Mouse (Mus musculus) limb, embryonic 14.5 days (tissue): ENCODE data around the gene Ccdc12. TPM values are rescaled to one million over a fixed set of nuclear protein-coding genes. Genes with fewer than 3 reads are reported as not detected.

Source experiments
- ATAC-seq: fragments of 200-750 bp; cut with Nextera tagmentation; 2 replicates; pipeline ENCODE4 v1.8.0; 2017; ENCODE audit warnings: low read depth, moderate number of reproducible peaks, moderate TSS enrichment; ENCODE audit not compliant: low FRiP score
- DNase-seq: peaks from one replicate; pipeline ENCODE4 v3.0.0-alpha.2; 2015; ENCODE audit warnings: low spot score
- H3K27ac ChIP-seq: fragments of 300-500 bp; sonication (generic); replicated peaks from 2 replicates; pipeline ENCODE4 v1.5.1; 2014; ENCODE audit warnings: low read depth, mild to moderate bottlenecking, low read length, moderate library complexity, mixed read lengths
- H3K27me3 ChIP-seq: fragments of 300-500 bp; sonication (generic); 2 replicates; pipeline ENCODE4 v1.6.1; 2014; ENCODE audit warnings: low read length, mixed read lengths; ENCODE audit not compliant: control insufficient read depth, insufficient read depth
- H3K36me3 ChIP-seq: fragments of 300-500 bp; sonication (generic); 2 replicates; pipeline ENCODE4 v1.6.1; 2014; ENCODE audit warnings: mild to moderate bottlenecking, low read length, moderate library complexity, mixed read lengths; ENCODE audit not compliant: control insufficient read depth, insufficient read depth
- H3K4me1 ChIP-seq: fragments of 300-500 bp; sonication (generic); 2 replicates; pipeline ENCODE4 v1.6.1; 2014; ENCODE audit warnings: antibody characterized with exemption, low read length, mixed read lengths; ENCODE audit not compliant: control insufficient read depth, insufficient read depth
- H3K4me2 ChIP-seq: fragments of 300-500 bp; sonication (generic); replicated peaks from 2 replicates; pipeline ENCODE4 v1.6.1; 2014; ENCODE audit warnings: low read depth, mild to moderate bottlenecking, low read length, moderate library complexity; ENCODE audit not compliant: severe bottlenecking
- H3K4me3 ChIP-seq: fragments of 300-500 bp; sonication (generic); replicated peaks from 2 replicates; pipeline ENCODE4 v1.5.1; 2014; ENCODE audit warnings: low read length
- H3K9ac ChIP-seq: fragments of 300-500 bp; sonication (generic); 2 replicates; pipeline ENCODE4 v1.6.1; 2014; ENCODE audit warnings: mild to moderate bottlenecking, low read depth, low read length, moderate library complexity; ENCODE audit not compliant: severe bottlenecking
- H3K9me3 ChIP-seq: fragments of 300-500 bp; sonication (generic); 2 replicates; pipeline ENCODE4 v1.6.1; 2016; ENCODE audit warnings: low read length; ENCODE audit not compliant: control insufficient read depth
- POLR2A ChIP-seq: fragments of 200-500 bp; IDR thresholded peaks from 2 replicates; pipeline ENCODE4 v1.8.0; 2012; ENCODE audit warnings: inconsistent platforms, mild to moderate bottlenecking, moderate library complexity, borderline replicate concordance; ENCODE audit not compliant: insufficient read depth, insufficient read length; ENCODE audit errors: extremely low read depth
- WGBS: fragments of 180-500 bp; shearing (Covaris S2); extraction: QIAGEN DNeasy Blood & Tissue Kit; methylation state at CpG from one replicate; pipeline ENCODE4 v1.1.7; 2014; 5-methylcytosine and 5-hydroxymethylcytosine counted together
- polyA plus RNA-seq, 2 experiments: library from polyadenylated mRNA; depleted of rRNA in 1 of 2; stranded (reverse) in 1 of 2; unstranded in 1 of 2; fragments of >200 nt; fragmentation: Nextera tagmentation in 1 of 2; extraction: Ambion mirVana in 1 of 2; gene quantifications; 2 replicates each; pipeline versions ENCODE4 v1.2.1 to v1.2.3; 2012 to 2014

The Ccdc12 gene
- polyA plus RNA-seq, 2 experiments = 83.8 to 102 TPM

- H3K9me3 ChIP-seq = no peaks in the 10 kb centered on the region
- peak within 1 kb of the TSS; percentile 94 for H3K27ac ChIP-seq
- no peak for ATAC-seq
- peak within 1 kb of the TSS; percentile 94 for H3K9ac ChIP-seq
- no peak for TF ChIP-seq POLR2A
- no peaks in the 10 kb centered on the region for H3K27me3 ChIP-seq
- H3K4me2 ChIP-seq = peak within 1 kb of the TSS; percentile 74
- 1% methylated on average over 17 of the region's 17 CpGs for WGBS
- H3K36me3 ChIP-seq = peaks cover 17% of the 10 kb centered on the region
- no peak for DNase-seq
- peaks cover 38% of the 10 kb centered on the region for H3K4me1 ChIP-seq
- peak within 1 kb of the TSS; percentile 81 for H3K4me3 ChIP-seq
Measured at GRCm38 (mm10) chr9:110741711-110742294, 85.5 kb downstream of the Ccdc12 start, which contains the start of gene Myl3. TSS of gene Myl3 (plus strand) at chr9:110741861.

- under 1% methylated on average over 42 of the region's 71 CpGs for WGBS
- no peak for TF ChIP-seq POLR2A
- Histone ChIP-seq H3K9ac (peak overlapping the region; percentile 94), H3K4me1 (peaks cover 38% of the 10 kb centered on the region), H3K36me3 (peaks cover 17% of the 10 kb centered on the region), H3K27me3 (no peaks in the 10 kb centered on the region), H3K4me3 (peak overlapping the region; percentile 81), H3K9me3 (no peaks in the 10 kb centered on the region), H3K27ac (peak overlapping the region; percentile 94), H3K4me2 (peak overlapping the region; percentile 74)
- DNase-seq = peak; percentile 70
- ATAC-seq = peak; percentile 86
Measured at GRCm38 (mm10) chr9:110742295-110742950, 86.1 kb downstream of the Ccdc12 start.

GRCm38 (mm10) chr9:110742951-110743455 is 86.7 kb downstream of the Ccdc12 start:
- DNase-seq (no peak), ATAC-seq (peak; percentile 7; the same call in 1 of the 2 replicates)
- Histone ChIP-seq H3K27me3 (no peaks in the 10 kb centered on the region), H3K27ac (peak overlapping the region; percentile 94), H3K9me3 (no peaks in the 10 kb centered on the region), H3K9ac (peak overlapping the region; percentile 94), H3K4me2 (peak overlapping the region; percentile 74), H3K36me3 (peaks cover 17% of the 10 kb centered on the region), H3K4me3 (peak overlapping the region; percentile 81), H3K4me1 (peaks cover 39% of the 10 kb centered on the region)
- TF ChIP-seq POLR2A = 0 out of 2 replicates have a peak, but pooled peaks have one; percentile 33
- 4% methylated on average over 39 of the region's 49 CpGs for WGBS

- no peak for TF ChIP-seq POLR2A
- Histone ChIP-seq H3K4me3 (peak overlapping the region; percentile 81), H3K9ac (peak overlapping the region; percentile 94), H3K4me2 (peak overlapping the region; percentile 74), H3K4me1 (peaks cover 39% of the 10 kb centered on the region), H3K36me3 (peaks cover 11% of the 10 kb centered on the region), H3K9me3 (no peaks in the 10 kb centered on the region), H3K27ac (peak overlapping the region; percentile 94), H3K27me3 (no peaks in the 10 kb centered on the region)
- ATAC-seq (peak; percentile 23), DNase-seq (no peak)
- WGBS = 3% methylated on average over 36 of the region's 63 CpGs
Measured at GRCm38 (mm10) chr9:110743456-110744323, 87.4 kb downstream of the Ccdc12 start.

- no peak overlapping the region for H3K9ac ChIP-seq
- ATAC-seq (no peak), DNase-seq (no peak)
- no peak for TF ChIP-seq POLR2A
- no peaks in the 10 kb centered on the region for H3K9me3 ChIP-seq
- H3K4me3 ChIP-seq = no peak overlapping the region
- H3K36me3 ChIP-seq = no peaks in the 10 kb centered on the region
- H3K27me3 ChIP-seq = no peaks in the 10 kb centered on the region
- WGBS = 16% methylated on average over 4 of the region's 5 CpGs
- peaks cover 42% of the 10 kb centered on the region for H3K4me1 ChIP-seq
- H3K4me2 ChIP-seq = no peak overlapping the region
- no peak overlapping the region for H3K27ac ChIP-seq
Measured at GRCm38 (mm10) chr9:110745752-110746151, 89.4 kb downstream of the Ccdc12 start.
